Mouse (Mus musculus) spleen, embryonic (tissue): ENCODE data around the gene Blnk.

Source experiments
- CTCF ChIA-PET: fragments of 350-600 bp; sonication (Branson Sonifier 250); formaldehyde crosslinking; loops from one replicate; lab custom pipeline; 2022; lab: Charles Lee

Blnk gene

DNA sequence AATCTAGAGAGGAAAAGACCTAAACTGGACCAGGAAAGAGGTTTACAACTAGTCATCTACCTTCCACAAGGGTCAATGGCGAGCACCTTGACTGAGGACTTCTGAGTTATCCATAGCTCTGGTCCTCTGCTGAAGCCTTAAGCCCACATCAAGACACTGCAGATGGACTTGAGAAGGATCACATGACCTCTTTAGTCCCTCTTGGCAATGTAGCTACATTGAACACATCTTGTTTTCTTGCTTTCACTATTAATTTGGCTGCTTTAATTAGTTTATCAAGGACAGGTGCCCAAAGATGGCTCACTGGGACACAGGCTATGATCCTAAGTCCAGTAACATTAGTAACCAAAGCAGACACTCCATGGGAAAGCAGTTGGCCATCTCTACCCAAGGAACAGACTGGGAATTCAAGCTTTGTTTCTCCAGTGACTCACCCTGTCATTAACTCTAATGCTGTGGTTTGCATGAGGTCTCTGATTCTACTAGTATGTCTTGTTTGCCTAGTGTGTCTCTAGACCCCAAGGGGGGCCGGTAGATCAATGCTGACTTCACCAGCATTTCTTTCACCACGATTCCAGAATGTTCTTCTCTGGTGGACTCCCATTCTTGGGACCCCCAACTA is 9.5 kb upstream of the Blnk start:
- CTCF ChIA-PET, result interaction anchor here (0.7 kb wide), 1 partner anchor 33 kb away, joined by 3 read pairs; no protein-coding TSS in a partner anchor

DNA sequence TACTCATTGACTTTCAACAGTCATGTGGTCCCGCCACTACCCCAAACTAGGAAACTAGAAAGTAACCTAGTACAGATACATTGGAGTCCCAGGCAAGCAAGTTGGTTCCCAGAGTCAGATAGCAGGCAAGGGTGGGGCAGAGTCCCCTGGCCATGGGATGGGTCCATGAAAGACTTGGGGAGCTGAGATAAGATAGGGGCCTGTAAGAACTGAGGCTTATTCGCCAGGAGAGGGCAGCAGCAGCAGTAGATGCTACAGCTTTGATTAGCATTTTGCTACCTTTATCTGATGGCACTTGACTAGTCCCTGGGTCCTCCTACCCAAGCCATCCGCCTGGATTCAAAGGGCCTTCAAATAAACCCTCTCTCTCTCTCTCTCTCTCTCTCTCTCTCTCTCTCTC is 5.2 kb upstream of the Blnk start:
- CTCF ChIA-PET, result interaction anchor here (0.7 to 1.4 kb wide), 6 partner anchors 12 to 49 kb away, joined by 3 to 9 read pairs (median 4); no protein-coding TSS in a partner anchor

DNA sequence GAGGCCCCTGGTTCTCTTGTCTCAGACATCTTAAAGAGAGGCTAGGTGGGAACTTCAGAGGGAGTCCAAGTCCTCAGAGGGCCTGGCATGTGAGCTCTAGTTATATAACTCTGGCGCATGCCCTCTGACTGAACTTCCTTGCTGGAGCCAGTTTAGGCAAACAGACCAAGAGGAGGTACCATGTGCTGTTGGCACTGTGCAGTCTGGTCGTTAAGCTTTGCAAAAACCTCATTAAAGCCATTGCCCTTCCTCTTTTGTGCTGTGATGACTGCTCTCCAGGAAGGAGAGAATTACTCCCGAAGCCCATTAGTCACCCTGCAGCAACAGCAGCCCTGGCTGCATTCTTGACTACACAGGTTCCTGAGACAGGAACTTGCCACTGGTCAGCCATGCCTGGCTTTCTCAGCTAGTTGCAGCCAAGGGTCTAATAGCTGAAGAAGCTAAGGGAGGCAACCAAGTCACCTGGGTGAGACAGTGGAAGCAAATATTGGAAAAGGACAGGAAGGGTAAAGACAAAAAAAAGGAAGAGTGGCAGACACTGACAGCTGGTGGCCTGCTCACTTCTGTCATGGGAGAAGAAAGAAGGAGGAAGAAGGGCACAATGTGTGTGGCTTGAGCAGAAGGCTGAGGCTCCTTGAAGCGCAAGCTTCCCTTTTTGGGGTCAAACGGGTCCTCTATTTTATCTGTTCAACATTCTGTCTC is 4.3 kb upstream of the Blnk start:
- CTCF ChIA-PET, result interaction anchor here (0.9 to 1.4 kb wide), 5 partner anchors 12 to 48 kb away, joined by 3 to 6 read pairs (median 4); no protein-coding TSS in a partner anchor

DNA sequence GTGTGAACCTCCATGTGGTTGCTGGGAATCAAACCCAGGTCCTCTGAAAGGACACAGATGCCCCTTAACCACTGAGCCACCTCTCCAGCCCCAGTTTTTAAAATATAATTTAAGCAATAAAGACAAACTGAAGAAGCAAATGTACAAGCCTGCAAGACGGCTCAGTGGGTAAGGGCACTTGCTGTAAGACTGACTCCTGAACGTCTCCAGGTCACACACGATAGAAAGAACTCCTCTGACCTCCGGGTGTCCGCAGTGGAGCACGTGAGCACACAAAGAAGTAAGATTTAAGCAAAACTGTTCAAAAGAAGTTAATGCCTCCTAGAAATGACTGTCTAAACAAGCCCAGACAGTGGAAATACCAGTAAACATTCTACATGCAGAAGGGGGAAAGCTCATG is 2.4 kb upstream of the Blnk start:
- CTCF ChIA-PET, result interaction anchor here (1.6 kb wide), 1 partner anchor 19 kb away, joined by 4 read pairs; no protein-coding TSS in a partner anchor

DNA sequence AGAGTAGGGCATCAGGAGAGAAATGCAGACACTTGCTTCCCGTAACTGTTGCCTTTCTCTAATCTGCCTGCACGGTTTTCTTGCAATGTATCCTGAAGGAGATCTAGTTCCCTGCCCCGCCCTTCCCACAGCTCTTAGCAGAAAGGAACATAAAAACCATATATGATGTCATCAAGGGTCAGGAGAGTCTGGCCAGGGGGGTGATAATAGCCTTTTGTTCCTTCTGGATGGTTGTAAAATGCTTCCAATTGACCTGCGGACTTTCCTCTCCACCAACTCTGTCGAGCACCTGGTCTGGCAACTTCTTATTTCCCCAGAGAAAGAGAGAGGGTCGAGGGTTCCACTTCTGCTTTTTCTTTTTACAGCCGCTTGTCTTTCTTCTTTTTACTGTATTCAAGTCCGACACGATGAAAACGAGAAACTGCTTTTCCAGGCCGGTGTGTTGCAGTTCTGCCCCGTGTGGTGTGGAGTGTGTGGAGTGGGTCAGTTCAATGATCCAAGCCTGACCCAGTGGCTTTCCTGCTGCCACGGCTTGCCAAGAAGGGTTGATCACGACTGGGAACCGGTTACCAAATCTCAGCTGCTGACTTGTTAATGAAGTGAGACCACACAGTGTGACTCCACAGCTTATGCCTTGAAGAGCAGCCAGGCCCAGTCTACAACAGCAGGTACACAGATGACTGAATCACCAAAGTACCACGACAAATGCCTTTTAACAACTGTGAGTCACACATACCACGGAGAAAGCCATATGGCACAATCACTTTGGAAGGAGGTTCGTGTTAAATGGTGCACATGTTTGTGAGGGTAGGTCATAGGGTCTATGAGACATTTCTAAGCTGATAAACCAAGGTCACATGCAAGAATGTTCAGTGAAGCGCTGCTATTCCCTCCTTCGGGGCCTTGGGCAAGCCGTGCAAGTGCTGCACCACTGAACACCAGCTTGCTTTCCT is 1.4 kb upstream of the Blnk start:
- CTCF ChIA-PET, result interaction anchor here (0.5 to 0.6 kb wide), 2 partner anchors 22 to 128 kb away, joined by 3 read pairs; no protein-coding TSS in a partner anchor

DNA sequence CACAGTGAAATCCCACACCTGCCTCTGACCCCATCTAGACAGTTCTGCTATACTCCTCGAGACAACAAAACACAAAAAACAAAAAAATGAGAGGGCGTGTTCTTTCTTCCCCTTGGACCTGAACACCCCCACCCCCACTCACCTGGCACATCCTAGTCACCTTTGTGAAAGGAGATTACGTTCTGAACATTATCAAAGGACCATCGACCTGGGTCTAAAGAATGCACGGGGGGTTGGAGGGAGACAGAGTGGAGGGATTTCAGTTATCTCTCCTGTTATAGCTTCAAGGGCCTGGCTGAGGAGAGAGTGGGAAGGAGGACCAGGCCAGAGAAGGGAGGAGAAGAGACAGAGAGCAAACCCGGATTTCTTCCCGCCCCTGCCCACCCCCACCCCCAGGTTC is 576 bp upstream of the Blnk start:
- CTCF ChIA-PET, result interaction anchor here (0.5 to 0.6 kb wide), 2 partner anchors 23 to 74 kb away, joined by 3 read pairs; no protein-coding TSS in a partner anchor

DNA sequence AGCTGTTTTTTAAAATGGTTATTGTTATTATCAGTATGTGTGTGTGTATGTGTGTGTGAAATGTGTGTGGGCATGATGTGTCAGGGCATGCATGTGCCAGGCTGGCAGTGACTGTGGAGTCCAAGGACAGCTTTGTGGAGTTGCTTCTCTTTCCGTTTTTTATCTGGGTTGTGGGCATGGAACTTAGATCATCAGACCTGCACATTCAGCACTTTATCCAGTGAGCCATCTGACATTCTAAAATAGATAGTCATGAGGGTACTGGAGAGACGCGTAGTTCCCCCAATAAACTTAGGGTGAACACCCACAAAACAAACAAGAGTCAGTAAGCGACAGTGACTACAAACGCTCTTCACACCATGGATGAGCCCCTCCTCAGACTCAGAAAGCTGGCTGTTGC is 979 bp downstream of the Blnk start:
- CTCF ChIA-PET, result interaction anchor here (0.6 kb wide), 2 partner anchors 54 to 181 kb away, joined by 3 to 7 read pairs; no protein-coding TSS in a partner anchor

DNA sequence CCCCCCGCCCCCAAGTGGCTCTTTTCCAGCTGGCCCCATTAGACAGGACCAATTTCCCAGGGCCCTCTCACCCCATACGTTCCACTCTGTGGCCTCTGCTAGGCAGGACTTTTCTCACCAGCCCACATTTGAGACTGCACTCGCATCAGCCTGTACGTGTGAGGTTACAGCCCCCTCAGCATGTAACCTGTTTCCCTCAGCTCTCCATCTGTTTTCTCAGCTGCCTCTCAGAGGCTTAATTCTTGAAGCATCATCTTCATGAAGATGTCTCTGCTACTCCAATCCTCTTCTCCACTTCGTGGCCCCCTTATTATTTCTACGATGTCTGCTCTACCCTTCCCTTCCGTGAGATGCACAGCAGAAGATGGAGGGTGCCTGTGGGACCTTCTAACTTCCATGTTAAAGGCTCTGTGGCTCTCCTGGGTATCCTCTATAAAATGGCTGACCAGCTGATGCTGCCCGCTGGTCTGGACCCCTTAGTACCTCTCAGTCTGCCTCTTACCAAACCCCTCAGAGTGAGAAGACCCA is 1.8 kb downstream of the Blnk start:
- CTCF ChIA-PET, result interaction anchor here (0.6 to 1.1 kb wide), 3 partner anchors 24 to 378 kb away, joined by 3 read pairs; no protein-coding TSS in a partner anchor

DNA sequence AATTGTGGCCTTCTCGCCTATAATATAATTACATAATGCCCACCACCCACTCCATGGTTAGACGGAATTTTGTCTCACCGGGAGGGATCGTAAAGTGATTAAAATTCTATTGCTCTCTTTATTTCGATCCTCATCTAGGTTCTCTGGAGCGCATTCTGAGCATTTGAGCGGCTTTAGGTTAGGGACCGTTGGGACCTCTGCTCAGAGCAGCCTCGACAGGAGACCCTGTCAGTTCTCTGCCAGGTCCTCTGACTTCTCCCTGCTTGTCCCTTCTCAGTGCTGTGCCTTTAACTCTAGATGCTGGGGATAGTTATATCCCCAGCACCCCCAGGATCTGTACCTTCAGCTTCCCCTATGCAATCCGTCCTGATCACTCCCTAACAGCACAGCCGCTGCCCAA is 2.2 kb downstream of the Blnk start:
- CTCF ChIA-PET, result interaction anchor here (0.6 to 1.1 kb wide), 2 partner anchors 24 to 378 kb away, joined by 3 read pairs; no protein-coding TSS in a partner anchor

DNA sequence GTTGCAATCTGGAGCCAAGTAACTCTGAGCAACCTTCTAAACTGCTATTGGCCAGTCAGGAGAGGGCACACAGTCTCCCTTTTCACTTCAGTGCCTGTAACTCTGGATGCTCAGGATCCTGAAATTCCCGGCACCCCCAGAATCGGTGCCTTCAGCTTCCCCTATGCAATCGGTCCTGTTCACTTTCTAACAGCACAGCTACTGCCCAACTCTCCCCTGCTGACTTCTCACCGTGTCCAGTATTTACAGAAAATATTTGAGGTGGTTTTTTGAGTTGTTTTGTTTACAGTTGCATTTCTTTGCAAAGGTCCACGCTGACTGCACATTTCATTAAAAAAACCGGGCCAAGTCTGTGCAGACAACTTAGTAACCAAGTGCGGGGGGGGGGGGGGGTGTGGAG is 2.7 kb downstream of the Blnk start:
- CTCF ChIA-PET, result interaction anchor here (0.6 to 1.1 kb wide), 3 partner anchors 23 to 377 kb away, joined by 3 to 14 read pairs (median 3); no protein-coding TSS in a partner anchor

DNA sequence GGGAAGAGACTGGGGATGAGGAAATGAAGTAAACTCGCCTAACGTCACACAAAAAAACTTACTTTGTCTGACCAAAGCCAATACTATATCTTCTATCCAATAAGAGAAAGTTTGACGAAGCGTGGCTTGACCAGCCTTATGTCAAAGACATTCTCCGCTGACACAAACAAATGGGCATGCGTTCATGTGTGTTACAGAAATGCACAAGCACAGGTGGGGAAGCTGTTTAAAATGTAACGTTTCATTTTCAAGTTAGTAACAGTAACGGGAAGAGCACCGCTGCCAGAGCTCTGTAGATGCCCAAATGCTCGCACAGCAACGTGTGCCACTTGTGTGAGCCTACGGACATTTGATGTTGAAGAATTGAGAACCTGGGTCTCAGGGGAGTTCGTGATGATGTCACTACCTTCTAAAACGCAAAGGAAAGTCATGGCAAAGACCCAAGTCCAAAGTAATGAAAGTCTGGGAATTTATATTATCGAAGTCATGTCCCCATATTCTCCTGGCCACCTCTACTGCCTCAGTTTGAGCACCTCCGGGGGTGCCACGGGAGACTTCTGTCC is 3.5 kb downstream of the Blnk start:
- CTCF ChIA-PET, result interaction anchor here (0.6 kb wide), 1 partner anchor 27 kb away, joined by 14 read pairs; no protein-coding TSS in a partner anchor

DNA sequence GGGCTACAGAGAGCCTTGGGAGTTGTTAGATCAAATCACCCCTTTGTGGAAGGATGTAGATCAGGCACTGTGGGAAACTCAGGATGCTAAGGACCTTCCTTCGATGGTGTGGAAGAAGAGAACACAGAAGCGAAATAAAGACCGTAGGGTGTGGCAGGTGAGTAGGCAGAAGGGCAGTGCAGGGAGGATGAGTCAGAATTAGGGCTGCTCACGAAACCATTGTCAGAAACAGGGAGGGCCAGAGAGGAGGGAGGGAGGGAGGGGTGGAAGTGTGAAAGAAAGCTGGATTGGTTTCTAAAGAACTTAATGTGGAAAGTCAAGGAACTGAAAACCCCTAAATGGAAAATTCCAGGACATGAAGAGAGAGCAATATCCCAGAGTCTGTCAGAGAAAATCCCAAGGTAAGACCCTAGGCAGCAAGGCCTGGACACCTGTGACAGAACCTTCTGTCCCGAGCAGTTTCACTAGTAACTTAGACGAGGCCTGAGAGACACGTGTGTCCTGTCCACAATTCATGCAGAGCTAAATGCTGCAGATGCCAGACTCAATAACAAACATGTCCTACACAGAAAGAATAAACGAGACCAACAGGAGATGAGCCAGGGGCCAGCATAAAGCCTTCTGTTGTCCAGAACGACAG is 4.3 kb downstream of the Blnk start:
- CTCF ChIA-PET, result no interaction called here

DNA sequence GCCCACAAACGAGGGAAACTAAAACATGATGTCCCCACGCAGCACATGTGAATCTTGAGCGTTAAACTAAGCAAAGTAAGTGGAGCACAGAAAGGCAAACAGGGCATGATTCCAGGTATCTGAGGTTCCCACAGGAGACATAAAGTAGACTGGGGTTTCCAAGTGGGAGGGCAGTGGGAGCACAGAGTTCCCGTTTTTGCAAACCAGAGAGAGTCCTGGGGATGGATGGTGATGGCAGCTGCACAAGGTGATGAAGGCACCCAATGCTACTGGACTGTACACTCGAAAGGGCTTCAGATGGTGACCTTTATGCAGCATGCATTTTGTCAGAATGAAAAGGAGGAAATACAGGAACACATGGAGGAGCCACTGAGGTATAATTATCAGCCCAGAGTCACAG is 5.5 kb downstream of the Blnk start:
- CTCF ChIA-PET, result interaction anchor here (0.5 to 0.8 kb wide), 2 partner anchors 18 to 400 kb away, joined by 4 to 9 read pairs; no protein-coding TSS in a partner anchor

DNA sequence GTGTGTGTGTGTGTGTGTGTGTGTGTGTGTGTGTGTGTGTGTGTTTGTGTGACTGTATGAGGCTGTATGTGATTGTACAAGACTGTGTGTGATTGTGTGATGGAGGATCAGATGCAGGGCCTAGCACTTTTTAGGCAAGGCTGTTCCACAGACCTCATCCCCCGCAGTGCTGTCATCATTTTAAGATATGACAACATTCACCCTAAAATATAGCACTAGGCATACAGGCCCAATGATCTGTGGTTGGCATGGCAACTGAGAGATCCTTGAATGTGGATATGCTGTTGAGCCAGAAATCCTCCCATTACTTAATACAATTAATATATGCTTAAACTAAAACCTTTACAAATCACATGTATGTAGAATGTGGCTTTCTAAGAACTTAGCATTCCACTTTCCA is 9.8 kb downstream of the Blnk start:
- CTCF ChIA-PET, result no interaction called here

DNA sequence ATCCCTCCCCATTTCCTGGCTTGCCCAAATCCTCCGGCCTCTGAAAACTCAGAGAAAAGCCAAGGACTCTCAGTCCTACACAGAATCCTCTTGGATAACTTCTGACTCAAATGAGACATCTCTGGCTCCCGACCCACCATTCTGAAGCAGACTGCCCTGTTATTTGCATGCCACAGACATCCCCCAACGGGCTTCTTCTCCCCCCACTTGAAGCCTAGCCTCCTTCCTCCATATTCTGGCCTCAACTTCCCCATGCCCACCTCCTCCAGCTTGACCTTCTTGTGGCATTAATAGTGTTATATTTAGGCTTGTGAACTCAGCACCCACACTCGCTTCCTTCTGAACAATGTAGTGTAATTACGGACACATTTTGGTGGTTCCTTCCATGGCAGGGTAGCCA is 13.7 kb downstream of the Blnk start:
- CTCF ChIA-PET, result no interaction called here

DNA sequence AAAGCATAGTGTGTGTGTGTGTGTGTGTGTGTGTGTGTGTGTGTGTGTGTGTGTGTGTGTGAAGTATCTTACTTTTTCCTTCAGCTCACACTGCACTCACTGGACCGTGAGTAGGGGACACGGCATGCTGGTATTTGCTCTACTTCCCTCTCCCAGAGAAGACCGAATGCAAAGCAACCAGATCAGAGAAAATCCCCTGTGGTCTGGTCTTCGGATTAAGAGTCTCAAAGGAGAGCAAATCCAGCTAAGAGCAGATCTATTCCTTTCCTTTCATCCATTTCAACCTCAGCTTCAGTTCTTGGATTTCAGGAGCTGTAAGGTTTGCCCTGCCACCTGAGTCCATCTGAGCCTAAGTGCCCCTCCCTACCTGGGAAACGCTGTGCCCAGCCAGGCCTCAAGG is 16.3 kb downstream of the Blnk start:
- CTCF ChIA-PET, result interaction anchor here (1.1 to 1.8 kb wide), 4 partner anchors 14 to 142 kb away, joined by 4 to 9 read pairs (median 5); no protein-coding TSS in a partner anchor

DNA sequence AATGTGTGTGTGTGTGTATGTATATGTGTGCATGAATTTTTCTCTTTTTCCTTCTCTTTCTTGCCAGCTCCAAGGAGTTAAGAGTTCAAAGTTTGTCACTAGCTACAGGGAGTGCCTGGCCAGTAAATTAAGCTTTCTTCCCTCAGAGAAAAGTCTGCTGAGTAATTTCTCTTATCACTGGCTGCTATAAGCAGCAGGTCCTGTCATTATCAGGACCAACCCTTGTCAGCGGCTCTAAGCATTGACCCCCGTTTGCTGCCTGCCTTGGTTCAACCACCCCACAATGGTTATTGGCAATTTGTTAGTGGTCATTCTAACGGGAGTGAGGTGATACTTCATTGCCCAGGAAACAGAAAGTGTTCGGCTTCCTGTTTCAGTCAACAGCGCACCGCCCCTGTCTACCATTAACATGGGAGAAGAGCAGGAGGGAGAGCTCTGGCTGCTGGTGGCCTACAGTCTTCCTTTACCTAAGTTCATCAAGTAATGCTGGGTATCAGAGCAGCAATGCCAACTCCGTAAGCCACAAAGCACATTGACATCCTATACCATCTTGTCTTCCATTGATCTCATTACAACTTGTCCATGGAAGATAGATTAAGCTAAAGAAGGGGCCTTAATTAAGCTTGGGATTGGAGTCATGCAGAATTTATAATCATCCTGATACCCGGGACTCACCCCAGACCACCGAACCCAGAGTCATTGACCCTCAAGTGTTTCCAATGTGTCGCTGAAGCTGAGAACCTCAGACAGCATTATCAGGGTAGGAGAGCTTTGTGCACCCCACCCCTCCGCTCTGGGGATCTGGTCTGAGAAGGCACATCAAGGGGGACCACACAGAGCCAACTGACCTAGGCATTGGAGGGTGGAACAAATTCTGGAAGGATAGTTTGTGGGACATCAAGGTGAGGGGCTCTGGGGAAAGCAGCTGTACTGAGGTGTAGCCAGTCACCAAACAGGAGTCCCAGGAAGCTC is 17.1 kb downstream of the Blnk start:
- CTCF ChIA-PET, result interaction anchor here (1.1 to 1.8 kb wide), 3 partner anchors 13 to 141 kb away, joined by 4 to 9 read pairs (median 6); no protein-coding TSS in a partner anchor

DNA sequence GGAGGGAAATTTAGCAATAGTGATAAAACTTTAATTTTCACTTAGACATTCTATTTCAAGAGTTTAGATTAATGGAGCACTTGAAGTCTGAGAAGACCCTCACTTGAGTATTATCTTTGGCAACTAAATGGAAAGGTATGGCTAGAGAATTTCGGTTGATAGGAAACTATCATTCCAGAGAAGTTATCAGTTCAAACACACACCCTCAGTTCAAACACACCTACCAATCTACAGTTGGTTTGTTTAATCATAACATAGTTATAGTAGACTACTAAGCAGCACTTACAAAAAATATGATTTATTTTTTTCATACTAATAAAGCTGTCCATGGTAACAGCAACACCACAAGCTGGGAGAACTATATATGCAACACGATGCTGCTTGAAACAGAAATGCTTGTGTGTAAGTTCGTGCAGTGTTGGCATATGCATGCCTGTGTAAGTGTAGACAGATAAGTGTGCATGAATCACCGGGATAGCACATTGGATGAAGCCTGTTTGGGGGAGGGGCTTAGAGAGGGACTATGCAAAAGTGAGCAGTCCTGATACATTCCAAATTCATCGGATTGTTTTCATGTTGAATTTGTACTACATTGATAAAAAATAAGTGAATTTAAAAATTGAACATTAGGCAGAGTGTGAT is 22.9 kb downstream of the Blnk start:
- CTCF ChIA-PET, result no interaction called here
